Mouse (Mus musculus) embryonic fibroblast, embryonic 13.5 days (primary cell): Measurements from ENCODE around the gene Cyp2t4.

Source experiments
- CTCF ChIP-seq: IDR thresholded peaks from 2 replicates; pipeline ENCODE4 v1.5.1; 2011; ENCODE audit warnings: mild to moderate bottlenecking, control low read depth, low read length, moderate library complexity, borderline replicate concordance; ENCODE audit not compliant: insufficient read depth
- POLR2A ChIP-seq: IDR thresholded peaks from 2 replicates; pipeline ENCODE4 v1.6.1; 2011; ENCODE audit warnings: low read depth, mild to moderate bottlenecking, control low read depth, low read length, moderate library complexity

- no peak for TF ChIP-seq POLR2A
- TF ChIP-seq CTCF = no peak
Observed at GRCm38 (mm10) chr7:27168371-27168770, 14.9 kb downstream of the Cyp2t4 start.
